Mouse (Mus musculus) intestine, embryonic 16.5 days (tissue): Measurements from ENCODE around the gene Camk2b. TPM values are rescaled to one million over a fixed set of nuclear protein-coding genes. Genes with fewer than 3 reads are reported as not detected.

ENCODE experiments used
- ATAC-seq: fragments of 200-750 bp; cut with Nextera tagmentation; 2 replicates; pipeline ENCODE4 v1.8.0; 2017; ENCODE audit warnings: moderate TSS enrichment, moderate library complexity
- H3K27ac ChIP-seq: fragments of 300-500 bp; sonication (generic); 2 replicates; pipeline ENCODE4 v1.5.1; 2014; ENCODE audit warnings: mild to moderate bottlenecking, low read length
- H3K27me3 ChIP-seq: fragments of 300-500 bp; sonication (generic); replicated peaks from 2 replicates; pipeline ENCODE4 v1.6.1; 2014; ENCODE audit warnings: low read length, control low read depth, mixed read lengths; ENCODE audit not compliant: control insufficient read depth, insufficient read depth
- H3K36me3 ChIP-seq: fragments of 300-500 bp; sonication (generic); 2 replicates; pipeline ENCODE4 v1.6.1; 2014; ENCODE audit warnings: low read length, control low read depth; ENCODE audit not compliant: control insufficient read depth, insufficient read depth
- H3K4me1 ChIP-seq: fragments of 300-500 bp; sonication (generic); 2 replicates; pipeline ENCODE4 v1.6.1; 2014; ENCODE audit warnings: low read length, control low read depth, mixed read lengths; ENCODE audit not compliant: control insufficient read depth, insufficient read depth
- H3K4me2 ChIP-seq: fragments of 300-500 bp; sonication (generic); 2 replicates; pipeline ENCODE4 v1.6.1; 2014; ENCODE audit warnings: low read depth, low read length, control low read depth
- H3K4me3 ChIP-seq: fragments of 300-500 bp; sonication (generic); 2 replicates; pipeline ENCODE4 v1.5.1; 2014; ENCODE audit warnings: mild to moderate bottlenecking, low read length
- H3K9ac ChIP-seq: fragments of 300-500 bp; sonication (generic); 2 replicates; pipeline ENCODE4 v1.6.1; 2014; ENCODE audit warnings: low read depth, low read length
- H3K9me3 ChIP-seq: fragments of 300-500 bp; sonication (generic); 2 replicates; pipeline ENCODE4 v1.6.1; 2016; ENCODE audit warnings: low read length, control low read depth; ENCODE audit not compliant: control insufficient read depth
- WGBS: fragments of 180-500 bp; shearing (Covaris S2); extraction: QIAGEN DNeasy Blood & Tissue Kit; methylation state at CpG from one replicate; pipeline ENCODE4 v1.1.7; 2014; 5-methylcytosine and 5-hydroxymethylcytosine counted together
- polyA plus RNA-seq: library from polyadenylated mRNA; unstranded; fragments of >200 nt; fragmentation: Nextera tagmentation; extraction: Ambion mirVana; gene quantifications from 2 replicates; pipeline ENCODE4 v1.2.1, GENCODE M21; 2015

Gene Camk2b
- polyA plus RNA-seq, 1 experiment from 2014 or later = 5.8 TPM

GRCm38 (mm10) chr11:6075618-6076066 lies 9.5 kb upstream of the Camk2b start:
- no peaks in the 10 kb centered on the region for H3K4me1 ChIP-seq
- H3K9ac ChIP-seq = 0 out of 2 replicates have a peak overlapping the region, but pooled peaks have one; percentile 14
- no peaks in the 10 kb centered on the region for H3K9me3 ChIP-seq
- H3K4me3 ChIP-seq = no peak overlapping the region
- no peak overlapping the region for H3K27ac ChIP-seq
- no peaks in the 10 kb centered on the region for H3K36me3 ChIP-seq
- ATAC-seq = no peak
- WGBS = 58% methylated on average over 8 of the region's 8 CpGs
- no peak overlapping the region for H3K4me2 ChIP-seq
- H3K27me3 ChIP-seq = peaks cover 5% of the 10 kb centered on the region; the same call in 1 of the 2 replicates

- whole genome bisulfite sequencing = 10% methylated on average over 18 of the region's 19 CpGs
- Histone ChIP-seq H3K4me2 (0 out of 2 replicates have a peak overlapping the region, but pooled peaks have one; percentile 12), H3K27ac (no peak overlapping the region), H3K27me3 (peaks cover 72% of the 10 kb centered on the region), H3K9me3 (no peaks in the 10 kb centered on the region), H3K4me1 (peaks cover 8% of the 10 kb centered on the region; the same call in 1 of the 2 replicates), H3K4me3 (0 out of 2 replicates have a peak overlapping the region, but pooled peaks have one; percentile 5), H3K9ac (no peak overlapping the region), H3K36me3 (no peaks in the 10 kb centered on the region)
- ATAC-seq = no peak
Observed at GRCm38 (mm10) chr11:6068181-6068957, 2.2 kb upstream of the Camk2b start.

GRCm38 (mm10) chr11:6067160-6067559 lies 998 bp upstream of the Camk2b start:
- H3K4me1 ChIP-seq = peaks cover 8% of the 10 kb centered on the region; the same call in 1 of the 2 replicates
- no peak overlapping the region for H3K4me3 ChIP-seq
- H3K9me3 ChIP-seq = no peaks in the 10 kb centered on the region
- H3K27me3 ChIP-seq = peaks cover 82% of the 10 kb centered on the region
- H3K36me3 ChIP-seq = no peaks in the 10 kb centered on the region
- H3K27ac ChIP-seq = no peak overlapping the region
- ATAC-seq = no peak
- WGBS = 45% methylated on average over 9 of the region's 9 CpGs
- H3K4me2 ChIP-seq = no peak overlapping the region
- H3K9ac ChIP-seq = no peak overlapping the region

- 2% methylated on average over 75 of the region's 95 CpGs for WGBS
- peaks cover 8% of the 10 kb centered on the region; the same call in 1 of the 2 replicates for H3K4me1 ChIP-seq
- no peaks in the 10 kb centered on the region for H3K36me3 ChIP-seq
- H3K9ac ChIP-seq = peak overlapping the region; percentile 55
- no peak overlapping the region for H3K27ac ChIP-seq
- H3K4me3 ChIP-seq = peak overlapping the region; percentile 54
- H3K4me2 ChIP-seq = peak overlapping the region; percentile 66
- no peaks in the 10 kb centered on the region for H3K9me3 ChIP-seq
- peak; percentile 70 for ATAC-seq
- H3K27me3 ChIP-seq = peaks cover 78% of the 10 kb centered on the region
Observed at GRCm38 (mm10) chr11:6065551-6066121, 526 bp downstream of the Camk2b start.

GRCm38 (mm10) chr11:6065046-6065521 lies 1.1 kb downstream of the Camk2b start:
- Histone ChIP-seq H3K27me3 (peaks cover 76% of the 10 kb centered on the region), H3K36me3 (no peaks in the 10 kb centered on the region), H3K4me2 (peak overlapping the region; percentile 66), H3K9ac (peak overlapping the region; percentile 55), H3K9me3 (no peaks in the 10 kb centered on the region), H3K27ac (no peak overlapping the region), H3K4me1 (peaks cover 8% of the 10 kb centered on the region; the same call in 1 of the 2 replicates), H3K4me3 (peak overlapping the region; percentile 54)
- WGBS = under 1% methylated on average over 48 of the region's 55 CpGs
- ATAC-seq = 0 out of 2 replicates have a peak, but pooled peaks have one; percentile 14

- Histone ChIP-seq H3K36me3 (no peaks in the 10 kb centered on the region), H3K27me3 (peaks cover 70% of the 10 kb centered on the region), H3K9me3 (no peaks in the 10 kb centered on the region), H3K4me2 (peak overlapping the region; percentile 66), H3K27ac (no peak overlapping the region), H3K4me3 (peak overlapping the region; percentile 54), H3K4me1 (peaks cover 8% of the 10 kb centered on the region; the same call in 1 of the 2 replicates), H3K9ac (peak overlapping the region; percentile 55)
- ATAC-seq = no peak
- WGBS = 3% methylated on average over 30 of the region's 30 CpGs
Observed at GRCm38 (mm10) chr11:6064215-6065045, 1.7 kb downstream of the Camk2b start.

GRCm38 (mm10) chr11:6063501-6064214 lies 2.5 kb downstream of the Camk2b start:
- H3K27me3 ChIP-seq = peaks cover 63% of the 10 kb centered on the region
- 45% methylated on average over 17 of the region's 17 CpGs for WGBS
- no peak overlapping the region for H3K4me3 ChIP-seq
- no peak overlapping the region for H3K27ac ChIP-seq
- H3K4me2 ChIP-seq = no peak overlapping the region
- ATAC-seq = no peak
- peaks cover 8% of the 10 kb centered on the region; the same call in 1 of the 2 replicates for H3K4me1 ChIP-seq
- H3K36me3 ChIP-seq = no peaks in the 10 kb centered on the region
- H3K9me3 ChIP-seq = no peaks in the 10 kb centered on the region
- H3K9ac ChIP-seq = no peak overlapping the region

- peaks cover 57% of the 10 kb centered on the region for H3K27me3 ChIP-seq
Observed at GRCm38 (mm10) chr11:6063065-6063464, 3.1 kb downstream of the Camk2b start.

More at GRCm38 (mm10) chr11:6063065-6063464, 3.1 kb downstream of the Camk2b start:
- no peak overlapping the region for H3K4me2 ChIP-seq
- ATAC-seq = no peak
- H3K36me3 ChIP-seq = no peaks in the 10 kb centered on the region
- H3K27ac ChIP-seq = no peak overlapping the region
- 82% methylated on average over 7 of the region's 7 CpGs for WGBS
- H3K4me3 ChIP-seq = no peak overlapping the region
- peaks cover 5% of the 10 kb centered on the region; the same call in 1 of the 2 replicates for H3K4me1 ChIP-seq
- H3K9me3 ChIP-seq = no peaks in the 10 kb centered on the region
- no peak overlapping the region for H3K9ac ChIP-seq
